Mouse (Mus musculus) heart, embryonic 16.5 days (tissue): Measurements from ENCODE around the gene Gde1. TPM values are rescaled to one million over a fixed set of nuclear protein-coding genes. Genes with fewer than 3 reads are reported as not detected.

Experiments
- ATAC-seq: fragments of 200-750 bp; cut with Nextera tagmentation; replicated peaks from 2 replicates; pipeline ENCODE4 v1.8.0; 2017; ENCODE audit warnings: moderate number of reproducible peaks; ENCODE audit not compliant: insufficient read depth, low FRiP score; ENCODE audit errors: extremely low read depth
- H3K27ac ChIP-seq: fragments of 300-500 bp; sonication (generic); 2 replicates; pipeline ENCODE4 v1.5.1; 2014; ENCODE audit warnings: mild to moderate bottlenecking, low read length, control low read depth, moderate library complexity
- H3K27me3 ChIP-seq: fragments of 300-500 bp; sonication (generic); 2 replicates; pipeline ENCODE4 v1.6.1; 2014; ENCODE audit warnings: low read length, mixed read lengths; ENCODE audit not compliant: control insufficient read depth, insufficient read depth
- H3K36me3 ChIP-seq: fragments of 300-500 bp; sonication (generic); 2 replicates; pipeline ENCODE4 v1.6.1; 2014; ENCODE audit not compliant: control insufficient read depth, insufficient read depth
- H3K4me1 ChIP-seq: fragments of 300-500 bp; sonication (generic); 2 replicates; pipeline ENCODE4 v1.6.1; 2014; ENCODE audit warnings: low read length, mixed read lengths; ENCODE audit not compliant: control insufficient read depth, insufficient read depth
- H3K4me2 ChIP-seq: fragments of 300-500 bp; sonication (generic); 2 replicates; pipeline ENCODE4 v1.6.1; 2014; ENCODE audit warnings: low read depth, mild to moderate bottlenecking, control low read depth, low read length
- H3K4me3 ChIP-seq: fragments of 300-500 bp; sonication (generic); 2 replicates; pipeline ENCODE4 v1.5.1; 2014; ENCODE audit warnings: mild to moderate bottlenecking, control low read depth, low read length
- H3K9ac ChIP-seq: fragments of 300-500 bp; sonication (generic); 2 replicates; pipeline ENCODE4 v1.6.1; 2014; ENCODE audit warnings: low read length, control low read depth
- H3K9me3 ChIP-seq: fragments of 300-500 bp; sonication (generic); replicated peaks from 2 replicates; pipeline ENCODE4 v1.6.1; 2016; ENCODE audit warnings: low read length; ENCODE audit not compliant: control insufficient read depth
- WGBS: fragments of 180-500 bp; shearing (Covaris S2); extraction: QIAGEN DNeasy Blood & Tissue Kit; methylation state at CpG from one replicate; pipeline ENCODE4 v1.1.7; 2014; 5-methylcytosine and 5-hydroxymethylcytosine counted together
- polyA plus RNA-seq: library from polyadenylated mRNA; unstranded; fragments of >200 nt; fragmentation: Nextera tagmentation; extraction: Ambion mirVana; gene quantifications from 2 replicates; pipeline ENCODE4 v1.2.1, GENCODE M21; 2015

The Gde1 gene
- polyA plus RNA-seq, 1 experiment from 2014 or later: 86.3 TPM

DNA sequence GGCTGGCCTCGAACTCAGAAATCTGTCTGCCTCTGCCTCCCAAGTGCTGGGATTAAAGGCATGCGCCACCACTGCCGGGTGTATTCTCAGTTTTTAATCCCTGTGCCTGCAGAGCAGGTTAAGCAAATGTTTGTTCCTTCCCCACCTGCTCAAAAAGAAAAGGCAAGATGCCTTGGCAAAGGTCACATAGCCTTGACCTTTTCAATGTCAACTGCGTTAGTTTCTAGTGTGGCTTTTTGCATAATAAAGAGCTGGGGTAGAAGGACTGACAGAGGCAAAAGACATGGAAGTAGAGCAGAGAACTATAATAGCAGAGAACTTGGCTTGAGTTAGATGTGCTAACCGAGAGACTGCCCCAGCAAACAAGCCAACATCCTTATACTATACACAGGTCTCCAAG is 5.2 kb upstream of the Gde1 start:
- 69% methylated on average over 5 of the region's 5 CpGs for WGBS
- no peak overlapping the region for H3K4me2 ChIP-seq

DNA sequence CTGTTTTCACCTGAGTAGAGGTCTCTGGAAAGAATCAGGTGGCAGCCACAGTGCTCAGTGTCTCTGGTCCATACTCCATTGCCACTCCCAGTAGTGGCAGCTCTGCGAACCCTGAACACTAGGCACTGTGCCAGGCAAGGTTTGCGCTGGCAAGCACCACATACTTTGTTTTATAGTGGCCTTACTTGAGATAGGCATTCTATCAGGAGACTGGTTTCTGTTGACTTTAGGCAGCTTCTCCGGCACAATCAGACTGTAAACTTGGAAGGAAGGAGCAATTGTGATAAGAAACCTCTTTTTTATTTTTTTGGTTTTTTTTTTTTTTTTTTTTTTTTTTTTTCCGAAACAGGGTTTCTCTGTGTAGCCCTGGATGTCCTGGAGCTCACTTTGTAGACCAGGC is 2.4 kb upstream of the Gde1 start:
- Histone ChIP-seq H3K4me1 (peaks cover 20% of the 10 kb centered on the region), H3K4me3 (no peak overlapping the region), H3K9ac (no peak overlapping the region), H3K27ac (no peak overlapping the region), H3K36me3 (no peaks in the 10 kb centered on the region), H3K4me2 (no peak overlapping the region), H3K9me3 (no peaks in the 10 kb centered on the region), H3K27me3 (no peaks in the 10 kb centered on the region)
- WGBS: 48% methylated on average over 4 of the region's 4 CpGs
- no peak for ATAC-seq

More for the DNA sequence above, 5.2 kb upstream of the Gde1 start:
- no peak for ATAC-seq
- H3K27ac ChIP-seq: no peak overlapping the region
- no peaks in the 10 kb centered on the region for H3K9me3 ChIP-seq
- H3K27me3 ChIP-seq: no peaks in the 10 kb centered on the region
- no peak overlapping the region for H3K9ac ChIP-seq
- H3K4me1 ChIP-seq: peaks cover 10% of the 10 kb centered on the region; the same call in 1 of the 2 replicates
- H3K4me3 ChIP-seq: no peak overlapping the region
- H3K36me3 ChIP-seq: no peaks in the 10 kb centered on the region

DNA sequence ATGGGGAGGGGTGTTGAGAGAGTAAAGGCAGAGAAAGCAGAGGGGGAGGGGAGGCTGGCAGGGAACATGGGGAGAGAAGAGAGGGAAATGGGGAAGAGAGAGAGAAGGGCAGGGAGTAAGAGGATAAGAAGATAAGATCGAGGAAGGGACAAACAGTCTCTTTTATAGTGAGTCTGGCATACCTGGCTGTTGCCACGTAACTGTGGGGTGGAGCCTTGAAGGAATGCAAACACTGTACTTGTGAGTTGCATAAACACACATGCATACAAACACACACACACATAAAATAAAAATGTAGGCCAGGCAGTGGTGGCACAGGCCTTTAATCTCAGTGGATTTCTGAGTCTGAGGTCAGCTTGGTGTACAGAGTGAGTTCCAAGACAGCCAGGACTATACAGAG is 1.6 kb upstream of the Gde1 start:
- no peaks in the 10 kb centered on the region for H3K36me3 ChIP-seq
- no peak overlapping the region for H3K27ac ChIP-seq
- no peak overlapping the region for H3K9ac ChIP-seq
- H3K9me3 ChIP-seq: no peaks in the 10 kb centered on the region
- no peak overlapping the region for H3K4me3 ChIP-seq
- no peaks in the 10 kb centered on the region for H3K27me3 ChIP-seq
- WGBS: 67% methylated on average over 2 of the region's 2 CpGs
- no peak overlapping the region for H3K4me2 ChIP-seq
- no peak for ATAC-seq
- peaks cover 17% of the 10 kb centered on the region for H3K4me1 ChIP-seq

DNA sequence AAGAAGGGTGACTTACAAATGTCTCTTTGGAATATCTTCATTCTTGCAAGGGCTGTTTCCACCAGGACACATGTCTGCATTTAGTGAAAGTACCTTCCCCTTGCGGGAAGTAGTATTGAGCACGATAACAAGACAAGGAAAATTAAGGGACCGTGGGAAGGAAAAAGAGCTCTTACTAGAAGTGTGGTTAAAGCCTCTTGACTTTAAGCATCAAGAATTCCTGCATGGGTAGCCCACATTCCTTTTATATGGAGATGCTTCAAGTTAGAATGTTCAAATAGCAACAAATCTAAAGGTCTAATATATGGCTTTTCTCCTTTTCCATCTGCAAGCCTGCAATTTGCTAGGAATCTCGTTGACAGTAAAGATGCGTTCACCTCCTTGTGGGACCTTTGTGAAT is 910 bp upstream of the Gde1 start:
- H3K9me3 ChIP-seq: no peaks in the 10 kb centered on the region
- H3K27ac ChIP-seq: no peak overlapping the region

DNA sequence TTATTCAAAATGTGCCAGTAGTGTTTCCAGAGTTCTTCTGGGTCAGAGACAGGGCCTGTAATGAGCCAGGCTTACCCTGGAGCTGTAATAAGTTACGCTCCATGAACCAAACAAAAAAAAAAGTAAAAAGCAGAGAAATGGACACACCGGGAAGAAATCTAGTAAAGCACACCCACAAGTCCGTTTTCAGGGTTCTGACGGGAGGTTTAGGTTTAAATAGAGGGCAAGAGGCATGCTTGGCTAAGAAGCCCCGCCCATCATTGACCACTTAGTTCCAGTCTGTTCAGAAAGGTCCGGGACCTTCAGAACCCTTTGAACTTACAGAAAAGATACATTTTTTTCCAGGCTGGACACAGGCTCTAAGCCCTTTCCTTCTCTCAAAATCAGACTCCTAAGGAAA is 473 bp upstream of the Gde1 start:
- H3K36me3 ChIP-seq: no peaks in the 10 kb centered on the region
- peak overlapping the region; percentile 90 for H3K9ac ChIP-seq
- H3K4me2 ChIP-seq: peak overlapping the region; percentile 93
- ATAC-seq: no peak
- 55% methylated on average over 6 of the region's 6 CpGs for WGBS
- peaks cover 17% of the 10 kb centered on the region for H3K4me1 ChIP-seq
- H3K27me3 ChIP-seq: no peaks in the 10 kb centered on the region
- H3K4me3 ChIP-seq: peak overlapping the region; percentile 84
- H3K9me3 ChIP-seq: no peaks in the 10 kb centered on the region
- peak overlapping the region; percentile 89; the same call in 1 of the 2 replicates for H3K27ac ChIP-seq

More for the DNA sequence above, 910 bp upstream of the Gde1 start:
- H3K27me3 ChIP-seq: no peaks in the 10 kb centered on the region
- no peak for ATAC-seq
- peaks cover 17% of the 10 kb centered on the region for H3K4me1 ChIP-seq
- no peaks in the 10 kb centered on the region for H3K36me3 ChIP-seq
- H3K4me2 ChIP-seq: no peak overlapping the region
- H3K9ac ChIP-seq: no peak overlapping the region
- 85% methylated on average over 5 of the region's 5 CpGs for WGBS
- H3K4me3 ChIP-seq: no peak overlapping the region

DNA sequence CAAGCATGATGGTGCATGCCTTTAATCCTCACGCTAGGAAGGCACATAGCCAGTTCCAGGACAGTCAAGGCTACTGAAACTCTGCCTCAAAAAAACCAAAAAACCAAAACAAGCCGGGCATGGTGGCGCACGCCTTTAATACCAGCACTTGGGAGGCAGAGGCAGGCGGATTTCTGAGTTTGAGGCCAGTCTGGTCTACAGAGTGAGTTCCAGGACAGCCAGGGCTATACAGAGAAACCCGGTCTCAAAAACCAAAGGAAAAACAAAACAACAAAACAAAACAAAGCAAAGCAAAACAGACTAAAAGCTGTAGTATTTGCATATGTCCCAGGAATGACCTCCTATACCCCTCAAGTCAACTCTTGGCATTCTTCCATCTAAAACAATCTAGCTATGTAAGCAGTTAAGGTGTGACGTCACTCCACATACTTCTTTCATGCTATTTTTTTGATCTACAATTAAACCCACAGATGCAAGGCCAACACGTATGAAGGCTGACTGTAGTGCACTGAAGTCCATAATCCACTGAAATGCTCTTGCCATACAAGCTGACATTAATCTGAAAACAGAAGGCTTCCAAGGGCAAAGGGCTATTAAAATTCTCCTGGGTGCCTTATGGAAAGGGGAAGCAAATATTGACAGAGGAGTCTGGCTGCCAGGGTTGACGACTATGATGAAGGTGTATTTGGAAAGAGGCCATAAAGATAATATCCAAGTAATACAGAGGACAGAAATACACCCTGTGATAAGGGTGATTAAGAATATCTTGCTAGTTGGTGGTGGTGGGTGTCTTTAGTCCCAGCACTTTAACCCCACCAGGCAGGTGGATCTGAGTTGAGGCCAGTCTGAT is 1.4 kb downstream of the Gde1 start:
- Histone ChIP-seq H3K36me3 (no peaks in the 10 kb centered on the region), H3K4me1 (peaks cover 17% of the 10 kb centered on the region), H3K4me2 (peak overlapping the region; percentile 93), H3K4me3 (peak overlapping the region; percentile 84), H3K27me3 (no peaks in the 10 kb centered on the region), H3K9ac (0 out of 2 replicates have a peak overlapping the region, but pooled peaks have one; percentile 22), H3K9me3 (no peaks in the 10 kb centered on the region), H3K27ac (peak overlapping the region; percentile 24; the same call in 1 of the 2 replicates)
- no peak for ATAC-seq
- WGBS: 67% methylated on average over 9 of the region's 9 CpGs

DNA sequence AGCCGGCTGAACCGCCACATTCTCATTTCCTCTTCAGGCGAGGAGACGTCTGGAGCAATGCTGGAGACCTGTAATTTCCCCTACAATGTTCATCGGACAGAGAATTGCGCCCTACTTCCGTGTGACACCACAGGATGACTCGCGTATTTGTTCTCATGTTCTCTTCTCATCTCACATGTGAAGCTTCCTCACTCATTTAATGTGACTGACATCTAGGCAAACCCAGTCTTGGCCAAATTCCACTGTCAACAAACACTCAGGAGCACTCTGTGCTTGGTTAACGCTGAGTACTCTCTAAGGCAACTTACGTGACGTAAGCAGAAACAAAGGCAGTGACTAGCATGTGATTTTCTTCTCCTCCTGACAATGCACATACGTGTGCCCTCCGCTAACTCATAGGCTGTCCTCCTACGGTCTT is 2.4 kb downstream of the Gde1 start:
- H3K9ac ChIP-seq: no peak overlapping the region
- WGBS: 78% methylated on average over 15 of the region's 15 CpGs
- H3K36me3 ChIP-seq: peaks cover 4% of the 10 kb centered on the region
- no peak for ATAC-seq
- no peak overlapping the region for H3K4me2 ChIP-seq
- peaks cover 17% of the 10 kb centered on the region for H3K4me1 ChIP-seq
- H3K4me3 ChIP-seq: no peak overlapping the region
- no peak overlapping the region for H3K27ac ChIP-seq
- H3K27me3 ChIP-seq: no peaks in the 10 kb centered on the region
- H3K9me3 ChIP-seq: no peaks in the 10 kb centered on the region

DNA sequence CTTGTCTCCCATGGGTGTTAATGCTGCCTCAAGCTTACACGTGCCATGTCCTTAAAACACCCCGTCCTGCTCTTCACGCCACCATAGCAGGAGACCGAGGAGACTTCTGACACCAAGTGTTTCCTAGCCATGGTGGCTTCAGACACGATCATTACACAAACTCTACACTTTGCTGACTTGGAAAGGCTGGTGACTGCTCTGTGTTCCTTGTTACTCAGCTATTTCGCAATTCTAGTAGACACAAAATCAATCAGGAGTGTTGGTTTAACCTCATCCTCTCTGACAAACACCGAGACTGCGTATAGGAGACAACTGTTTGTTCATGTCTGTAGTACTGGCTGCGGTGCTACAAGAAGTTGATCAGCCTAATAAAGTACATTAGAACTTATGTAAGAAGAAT is 6.7 kb downstream of the Gde1 start:
- no peak for ATAC-seq
- WGBS: 89% methylated on average over 9 of the region's 9 CpGs
- H3K9ac ChIP-seq: no peak overlapping the region
- H3K9me3 ChIP-seq: no peaks in the 10 kb centered on the region
- H3K27ac ChIP-seq: no peak overlapping the region
- H3K4me3 ChIP-seq: no peak overlapping the region
- no peaks in the 10 kb centered on the region for H3K27me3 ChIP-seq
- peaks cover 4% of the 10 kb centered on the region for H3K4me1 ChIP-seq
- H3K4me2 ChIP-seq: no peak overlapping the region
- peaks cover 31% of the 10 kb centered on the region for H3K36me3 ChIP-seq

DNA sequence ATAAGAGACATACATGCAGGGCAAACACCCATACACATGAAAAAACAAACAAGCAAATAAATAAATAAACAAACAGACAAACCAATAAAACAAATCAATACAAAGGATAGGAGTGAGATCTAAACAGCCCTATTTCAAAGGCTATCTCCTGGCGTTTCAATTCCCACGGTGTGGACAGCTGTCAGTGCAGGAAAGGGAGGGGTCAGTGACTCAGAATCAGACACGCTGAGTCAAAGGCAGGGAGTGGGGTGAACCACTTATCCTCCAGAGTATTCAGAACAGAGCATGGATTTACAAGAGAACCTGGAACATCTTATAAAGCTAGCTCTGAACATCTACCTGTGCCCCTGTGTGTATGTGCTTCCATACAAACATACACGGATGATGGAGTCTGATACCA is 8.4 kb downstream of the Gde1 start:
- H3K27ac ChIP-seq: no peak overlapping the region
- ATAC-seq: no peak
- H3K36me3 ChIP-seq: peaks cover 35% of the 10 kb centered on the region
- WGBS: 65% methylated on average over 4 of the region's 4 CpGs
- H3K4me2 ChIP-seq: no peak overlapping the region
- H3K9ac ChIP-seq: no peak overlapping the region
- no peak overlapping the region for H3K4me3 ChIP-seq
- no peaks in the 10 kb centered on the region for H3K27me3 ChIP-seq
- no peaks in the 10 kb centered on the region for H3K9me3 ChIP-seq
- no peaks in the 10 kb centered on the region for H3K4me1 ChIP-seq
